Mouse (Mus musculus) heart, embryonic 14.5 days (tissue): Measurements from ENCODE around the gene Mettl9. TPM values are rescaled to one million over a fixed set of nuclear protein-coding genes. Genes with fewer than 3 reads are reported as not detected.

ENCODE experiments used
- ATAC-seq: fragments of 200-750 bp; cut with Nextera tagmentation; 2 replicates; pipeline ENCODE4 v1.8.0; 2017; ENCODE audit warnings: low read depth, moderate TSS enrichment; ENCODE audit not compliant: insufficient number of reproducible peaks, insufficient read depth, low FRiP score
- H3K27ac ChIP-seq, 2 experiments: fragments of 200-500 bp in 1 of 2; fragments of 300-500 bp in 1 of 2; sonication (generic) in 1 of 2; replicated peaks in 1 of 2; 2 replicates each; pipeline ENCODE4 v1.5.1; 2012 to 2014; ENCODE audit warnings: low read depth in 2 of 2, low read length in 2 of 2, control low read depth in 1 of 2, mild to moderate bottlenecking in 1 of 2, mixed read lengths in 1 of 2; ENCODE audit not compliant: control insufficient read depth in 1 of 2, insufficient read depth in 1 of 2
- H3K27me3 ChIP-seq: fragments of 300-500 bp; sonication (generic); 2 replicates; pipeline ENCODE4 v1.6.1; 2014; ENCODE audit warnings: mild to moderate bottlenecking, low read length, control low read depth; ENCODE audit not compliant: control insufficient read depth, insufficient read depth
- H3K36me3 ChIP-seq: fragments of 300-500 bp; sonication (generic); 2 replicates; pipeline ENCODE4 v1.6.1; 2014; ENCODE audit warnings: mild to moderate bottlenecking, control low read depth, low read length, mixed read lengths; ENCODE audit not compliant: control insufficient read depth, insufficient read depth
- H3K4me1 ChIP-seq, 2 experiments: fragments of 200-500 bp in 1 of 2; fragments of 300-500 bp in 1 of 2; sonication (generic) in 1 of 2; 2 replicates each; pipeline ENCODE4 v1.6.1; 2012 to 2014; ENCODE audit warnings: low read length in 2 of 2, control low read depth in 1 of 2, mixed read lengths in 1 of 2; ENCODE audit not compliant: control insufficient read depth in 2 of 2, insufficient read depth in 2 of 2
- H3K4me2 ChIP-seq: fragments of 300-500 bp; sonication (generic); 2 replicates; pipeline ENCODE4 v1.6.1; 2014; ENCODE audit warnings: mild to moderate bottlenecking, low read length
- H3K4me3 ChIP-seq, 2 experiments: fragments of 200-500 bp in 1 of 2; fragments of 300-500 bp in 1 of 2; sonication (generic) in 1 of 2; 2 replicates each; pipeline ENCODE4 v1.5.1; 2012 to 2014; ENCODE audit warnings: low read length in 2 of 2, mild to moderate bottlenecking in 2 of 2, control low read depth in 1 of 2, low read depth in 1 of 2, moderate library complexity in 1 of 2; ENCODE audit not compliant: control insufficient read depth in 1 of 2, insufficient read depth in 1 of 2
- H3K9ac ChIP-seq: fragments of 300-500 bp; sonication (generic); 2 replicates; pipeline ENCODE4 v1.6.1; 2014; ENCODE audit warnings: mild to moderate bottlenecking, low read length
- H3K9me3 ChIP-seq: fragments of 300-500 bp; sonication (generic); 2 replicates; pipeline ENCODE4 v1.6.1; 2016; ENCODE audit warnings: low read length, control low read depth; ENCODE audit not compliant: control insufficient read depth
- WGBS: fragments of 180-500 bp; shearing (Covaris S2); extraction: QIAGEN DNeasy Blood & Tissue Kit; methylation state at CpG from one replicate; pipeline ENCODE4 v1.1.7; 2014; 5-methylcytosine and 5-hydroxymethylcytosine counted together
- polyA plus RNA-seq: library from polyadenylated mRNA; unstranded; fragments of >200 nt; fragmentation: Nextera tagmentation; extraction: Ambion mirVana; gene quantifications from 2 replicates; pipeline ENCODE4 v1.2.1, GENCODE M21; 2014

Gene Mettl9
- polyA plus RNA-seq, 1 experiment from 2014 or later, result 113 TPM

GRCm38 (mm10) chr7:121045671-121046453 lies 11.6 kb downstream of the Mettl9 start:
- H3K4me1 ChIP-seq, result peaks cover 0 to 24% of the 10 kb centered on the region in 2 experiments; a peak in 2 of 4 replicates
- no peak for ATAC-seq
- H3K9ac ChIP-seq, result no peak overlapping the region
- no peak overlapping the region for H3K4me2 ChIP-seq
- peaks cover 17% of the 10 kb centered on the region for H3K36me3 ChIP-seq
- no peaks in the 10 kb centered on the region for H3K27me3 ChIP-seq
- H3K4me3 ChIP-seq, result no peak overlapping the region
- 0 out of 2 replicates have a peak, but pooled peaks cover 5% of the 10 kb centered on the region for H3K9me3 ChIP-seq
- 88% methylated on average over 6 of the region's 6 CpGs for WGBS
- no peak overlapping the region for H3K27ac ChIP-seq

GRCm38 (mm10) chr7:121047624-121048023 lies 13.4 kb downstream of the Mettl9 start:
- 0 out of 2 replicates have a peak, but pooled peaks cover 5% of the 10 kb centered on the region for H3K9me3 ChIP-seq
- H3K27ac ChIP-seq, result no peak overlapping the region
- 93% methylated on average over 2 of the region's 2 CpGs for WGBS
- H3K9ac ChIP-seq, result no peak overlapping the region
- no peak overlapping the region for H3K4me2 ChIP-seq
- no peak overlapping the region for H3K4me3 ChIP-seq
- no peak for ATAC-seq
- no peaks in the 10 kb centered on the region for H3K27me3 ChIP-seq
- H3K36me3 ChIP-seq, result peaks cover 34% of the 10 kb centered on the region
- H3K4me1 ChIP-seq, result peaks cover 0 to 15% of the 10 kb centered on the region in 2 experiments; a peak in 1 of 4 replicates

- H3K9ac ChIP-seq, result no peak overlapping the region
- no peak overlapping the region for H3K4me3 ChIP-seq
- ATAC-seq, result no peak
- H3K9me3 ChIP-seq, result no peaks in the 10 kb centered on the region
- H3K27me3 ChIP-seq, result no peaks in the 10 kb centered on the region
- H3K36me3 ChIP-seq, result peaks cover 81% of the 10 kb centered on the region
- 88% methylated on average over 4 of the region's 4 CpGs for WGBS
- no peaks in the 10 kb centered on the region for H3K4me1 ChIP-seq
- no peak overlapping the region for H3K4me2 ChIP-seq
- no peak overlapping the region for H3K27ac ChIP-seq
Measured at GRCm38 (mm10) chr7:121053071-121053470, 18.8 kb downstream of the Mettl9 start.

- peaks cover 48% of the 10 kb centered on the region for H3K36me3 ChIP-seq
- H3K9ac ChIP-seq, result no peak overlapping the region
- H3K4me3 ChIP-seq, result no peak overlapping the region
- H3K4me1 ChIP-seq, result no peaks in the 10 kb centered on the region
- ATAC-seq, result no peak
- H3K27me3 ChIP-seq, result no peaks in the 10 kb centered on the region
- H3K9me3 ChIP-seq, result no peaks in the 10 kb centered on the region
- 78% methylated on average over 6 of the region's 6 CpGs for WGBS
- H3K4me2 ChIP-seq, result no peak overlapping the region
- H3K27ac ChIP-seq, result no peak overlapping the region
Measured at GRCm38 (mm10) chr7:121059477-121060218, 25.4 kb downstream of the Mettl9 start.

GRCm38 (mm10) chr7:121064309-121064708 lies 30.1 kb downstream of the Mettl9 start:
- no peaks in the 10 kb centered on the region for H3K9me3 ChIP-seq
- no peaks in the 10 kb centered on the region for H3K4me1 ChIP-seq
- H3K4me3 ChIP-seq, result no peak overlapping the region
- H3K36me3 ChIP-seq, result peaks cover 21% of the 10 kb centered on the region
- no peaks in the 10 kb centered on the region for H3K27me3 ChIP-seq
- no peak overlapping the region for H3K27ac ChIP-seq
- WGBS, result 54% methylated on average over 4 of the region's 4 CpGs
- no peak overlapping the region for H3K9ac ChIP-seq
- no peak for ATAC-seq
- no peak overlapping the region for H3K4me2 ChIP-seq

GRCm38 (mm10) chr7:121071276-121071675 lies 37.0 kb downstream of the Mettl9 start:
- Histone ChIP-seq H3K27me3 (no peaks in the 10 kb centered on the region), H3K36me3 (peaks cover 48% of the 10 kb centered on the region), H3K4me1 (peaks cover 10 to 19% of the 10 kb centered on the region in 2 experiments), H3K27ac (no peak overlapping the region), H3K9me3 (no peaks in the 10 kb centered on the region), H3K4me2 (no peak overlapping the region), H3K9ac (no peak overlapping the region), H3K4me3 (no peak overlapping the region)
- 88% methylated on average over 4 of the region's 4 CpGs for WGBS
- ATAC-seq, result no peak

- Histone ChIP-seq H3K4me2 (no peak overlapping the region), H3K9me3 (no peaks in the 10 kb centered on the region), H3K4me1 (peaks cover 10 to 19% of the 10 kb centered on the region in 2 experiments), H3K36me3 (peaks cover 57% of the 10 kb centered on the region), H3K27me3 (no peaks in the 10 kb centered on the region), H3K27ac (no peak overlapping the region), H3K9ac (no peak overlapping the region), H3K4me3 (no peak overlapping the region)
- 74% methylated on average over 5 of the region's 5 CpGs for WGBS
- ATAC-seq, result no peak
Measured at GRCm38 (mm10) chr7:121072506-121072905, 38.3 kb downstream of the Mettl9 start.
